In genomic region chr9:110159036-110159435, GRCm38 (mm10) we compare ENCODE assay signal across 19 mouse cellular contexts. TPM values are rescaled to one million over a fixed set of nuclear protein-coding genes. Genes with fewer than 3 reads are reported as not detected.
DNase-seq lines count a peak whose midpoint lies in the region; ATAC-seq lines count a peak whose summit lies in the region.
"Had no signal": no experiment of that assay in that cellular context is flagged by ENCODE, and none has a peak within 500 bp of the region (broad histone marks: within the 10 kb centered on the region; RNA-seq: fewer than 3 reads in every experiment).

No protein-coding gene starts in this region.

- H3K4me1 ChIP-seq in hindbrain, embryonic 16.5 days (ENCODE audit: control insufficient read depth, insufficient read depth, low read depth, low read length), result no peaks in the 10 kb centered on the region
- H3K4me1 ChIP-seq: embryonic facial prominence, embryonic 13.5 days; hindbrain, embryonic 15.5 days had no signal

- DNase-seq in kidney, postnatal 10 days, result peak; percentile 10
- no peak for DNase-seq in kidney, adult 11 months
- DNase-seq in ovary, adult 18-20 months (ENCODE audit: low spot score), result peak; percentile 16
- DNase-seq in ovary, postnatal 14 days (ENCODE audit: low spot score), result no peak
- peak; percentile 57 for DNase-seq in adrenal gland, adult 8-10 months
- peak; percentile 19 for DNase-seq in testis, postnatal 14 days (ENCODE audit: low spot score)
- DNase-seq: cerebellum, adult 9-10 months; forebrain, postnatal 0 days; heart, postnatal 14 days; kidney, adult 18-20 months; lung, adult 18-20 months; right cerebral cortex, postnatal 4 days; thymus, adult 18-20 months had no signal

- H3K36me3 ChIP-seq in hindbrain, embryonic 16.5 days (ENCODE audit: control insufficient read depth, insufficient read depth, low read length), result peaks cover 15% of the 10 kb centered on the region

- H3K4me2 ChIP-seq in hindbrain, embryonic 16.5 days (ENCODE audit: low read length), result no peak overlapping the region
- H3K4me2 ChIP-seq: embryonic facial prominence, embryonic 13.5 days; heart, embryonic 11.5 days; hindbrain, embryonic 15.5 days had no signal

- H3K27ac ChIP-seq in hindbrain, embryonic 16.5 days (ENCODE audit: low read depth, low read length), result no peak overlapping the region
- H3K27ac ChIP-seq: embryonic facial prominence, embryonic 13.5 days; hindbrain, embryonic 15.5 days had no signal

- H3K9ac ChIP-seq in hindbrain, embryonic 16.5 days (ENCODE audit: low read depth, low read length), result no peak overlapping the region
- H3K9ac ChIP-seq: embryonic facial prominence, embryonic 13.5 days; forebrain, postnatal 0 days; hindbrain, embryonic 15.5 days had no signal

- WGBS in hindbrain, embryonic 16.5 days, result 100% methylated on average over 1 of the region's 1 CpGs

- H3K4me3 ChIP-seq in hindbrain, embryonic 16.5 days (ENCODE audit: low read length), result no peak overlapping the region
- H3K4me3 ChIP-seq: embryonic facial prominence, embryonic 13.5 days; hindbrain, embryonic 15.5 days had no signal

- no peak for ATAC-seq in hindbrain, embryonic 16.5 days
- ATAC-seq: forebrain, postnatal 0 days; midbrain, embryonic 16.5 days had no signal

- no peaks in the 10 kb centered on the region for H3K27me3 ChIP-seq in hindbrain, embryonic 16.5 days (replicated peaks; ENCODE audit: control insufficient read depth, insufficient read depth, low read length)
- H3K27me3 ChIP-seq: embryonic facial prominence, embryonic 13.5 days; hindbrain, embryonic 15.5 days had no signal

- H3K9me3 ChIP-seq in hindbrain, embryonic 16.5 days (ENCODE audit: control insufficient read depth, low read length), result no peaks in the 10 kb centered on the region
- H3K9me3 ChIP-seq: embryonic facial prominence, embryonic 13.5 days; G1E; hindbrain, embryonic 15.5 days had no signal

RNA-seq across cellular contexts. Expression of gene Dhx30, which starts 41.4 kb away (rescaled TPM):
- 100 to 1,000 TPM; 107 to 117 (median 114) TPM for total RNA-seq in adrenal gland, adult 8-10 months (2022)
- 154 and 170 TPM in 2 replicates for polyA plus RNA-seq in hindbrain, embryonic 16.5 days (2015; fragmentation: Nextera tagmentation; extraction: Ambion mirVana)

RNA-seq across cellular contexts. Expression of gene Smarcc1, which starts 41.5 kb away (rescaled TPM):
- total RNA-seq in adrenal gland, adult 8-10 months (2022), result 10 to 100 TPM; 57.6 to 64.3 (median 60.8) TPM
- polyA plus RNA-seq in hindbrain, embryonic 16.5 days (2015; fragmentation: Nextera tagmentation; extraction: Ambion mirVana), result 69.3 and 77.6 TPM in 2 replicates

Comparison
In these comparisons a context has a peak if more than half of its experiments do, and no peak if none do; other contexts are left out.
1. DNase-seq: peak in kidney, postnatal 10 days (single experiment), ovary, adult 18-20 months (single experiment), adrenal gland, adult 8-10 months (single experiment) and testis, postnatal 14 days (single experiment); none in kidney, adult 11 months (single experiment) and ovary, postnatal 14 days (single experiment).